Mouse (Mus musculus): Measurements from ENCODE around the gene Rab2b.
A peak's percentile ranks its signal among the peaks of the same experiment; 100 is the strongest.

Rab2b gene

GRCm38 (mm10) chr14:52272781-52273180 lies 6.6 kb downstream of the Rab2b start:
- DNase-seq, result no peak

- DNase-seq, result peak; percentile 99
These were observed 21.7 kb downstream of the Rab2b start, which contains the start of gene Chd8 for GRCm38 (mm10) chr14:52257484-52258213. Gene Chd8 (minus strand): TSS chr14:52257780.

DNA sequence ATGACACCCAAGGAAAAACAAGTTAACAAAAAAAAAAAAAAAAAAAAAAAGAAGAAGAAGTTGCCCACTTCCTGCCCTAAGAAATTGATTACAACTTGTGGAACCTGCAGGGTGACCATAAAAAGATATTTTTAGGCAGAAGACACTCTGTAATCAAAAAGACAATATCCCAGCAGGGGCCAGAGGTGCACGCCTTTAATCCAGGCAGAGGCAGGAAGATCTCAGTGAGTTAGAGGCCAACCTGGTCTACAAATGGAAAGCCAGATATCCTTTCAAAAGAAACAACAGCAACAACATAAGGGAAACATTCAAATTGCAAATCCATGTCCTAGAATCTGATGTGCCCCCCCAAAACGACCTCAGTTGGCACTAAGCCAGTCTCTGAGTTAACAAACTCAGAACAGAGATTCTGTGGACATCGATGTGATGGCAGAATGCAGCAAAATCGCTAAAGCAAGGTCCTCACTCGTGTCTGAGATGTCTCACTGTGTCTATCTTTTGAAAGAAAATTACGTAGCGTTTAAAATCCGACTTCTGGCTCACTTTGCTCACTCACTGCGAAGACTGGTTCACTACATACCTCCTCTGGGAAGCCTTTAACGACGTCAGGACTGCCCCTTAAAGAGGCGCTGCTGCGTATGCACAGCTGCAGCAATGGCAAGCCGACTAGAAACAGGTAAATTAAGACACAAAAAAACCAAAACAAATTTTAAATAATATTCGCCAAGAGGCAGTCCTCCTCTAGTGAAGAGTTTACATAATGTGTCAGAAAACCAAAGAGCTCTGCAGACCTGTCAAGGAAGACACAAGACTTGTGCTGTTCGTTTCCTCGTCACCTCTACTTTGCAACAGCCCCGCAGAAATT lies 22.8 kb downstream of the Rab2b start:
- DNase-seq, result peak; percentile 18

DNA sequence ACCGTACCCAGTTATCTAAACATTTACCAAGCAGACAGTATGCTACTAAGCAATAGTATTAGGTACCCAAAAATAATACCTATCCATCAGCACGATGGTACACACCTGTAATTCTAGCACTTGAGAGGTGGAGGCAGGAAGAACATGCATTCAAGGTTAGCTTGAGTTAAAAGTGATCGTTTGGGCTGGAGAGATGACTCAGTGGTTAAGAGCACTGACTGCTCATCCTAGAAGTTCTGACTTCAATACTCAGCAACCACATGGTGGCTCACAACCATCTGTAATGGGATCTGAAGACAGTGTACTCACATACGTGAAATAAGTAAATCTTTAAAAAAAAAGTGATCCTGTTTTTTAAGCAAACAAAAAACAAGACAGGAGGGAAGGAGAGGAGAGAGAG lies 33.2 kb downstream of the Rab2b start:
- DNase-seq, result no peak

DNA sequence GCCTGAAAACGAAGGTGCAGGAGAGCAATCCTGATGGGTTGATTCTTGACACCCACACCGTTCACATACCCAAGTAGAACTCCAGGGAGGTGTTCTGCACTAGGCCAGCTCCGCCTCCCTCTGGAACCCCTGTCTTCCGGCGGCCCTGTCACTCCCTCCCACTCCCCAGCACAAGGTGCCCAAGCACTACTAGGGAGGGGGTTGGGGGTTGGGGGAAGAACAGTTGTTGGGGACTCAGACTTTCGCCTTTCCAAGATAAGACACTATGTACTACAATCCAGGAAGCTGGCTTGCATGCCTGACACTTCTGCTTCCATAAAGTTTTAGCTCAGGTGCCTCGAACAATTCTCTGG lies 34.7 kb downstream of the Rab2b start:
- DNase-seq, result no peak

DNA sequence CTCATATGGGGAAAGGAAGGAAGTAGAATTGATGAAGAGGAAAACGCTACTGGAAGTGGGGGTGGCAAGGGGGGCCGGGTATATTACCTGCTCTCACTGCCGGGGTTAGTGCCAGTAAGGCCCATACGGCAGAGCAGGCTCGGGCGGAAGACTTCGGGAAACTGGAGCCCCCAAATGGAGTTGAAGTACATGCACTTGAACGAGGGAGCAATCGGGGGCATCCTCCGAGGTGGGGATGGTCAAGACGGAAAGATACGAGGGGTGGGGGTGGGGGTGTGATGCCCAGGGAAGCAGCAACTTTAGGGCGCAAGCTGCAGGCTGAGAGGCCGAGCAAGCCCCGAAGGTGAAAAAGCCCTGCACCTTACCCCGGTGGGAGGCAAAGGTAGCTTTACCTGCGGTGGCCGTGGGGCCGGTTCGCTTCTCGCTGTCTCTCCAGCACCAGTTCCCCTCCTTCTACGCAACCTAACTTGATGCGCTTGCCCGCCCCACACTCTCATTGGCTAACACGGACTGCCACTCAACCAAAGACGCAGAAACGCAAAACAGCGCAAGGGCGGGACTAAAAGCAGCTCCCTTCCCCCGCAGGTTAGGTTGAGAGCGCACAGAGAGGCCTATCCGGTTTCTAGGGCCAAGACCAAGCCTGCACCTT lies 35.2 kb downstream of the Rab2b start:
- DNase-seq, result peak; percentile 99

DNA sequence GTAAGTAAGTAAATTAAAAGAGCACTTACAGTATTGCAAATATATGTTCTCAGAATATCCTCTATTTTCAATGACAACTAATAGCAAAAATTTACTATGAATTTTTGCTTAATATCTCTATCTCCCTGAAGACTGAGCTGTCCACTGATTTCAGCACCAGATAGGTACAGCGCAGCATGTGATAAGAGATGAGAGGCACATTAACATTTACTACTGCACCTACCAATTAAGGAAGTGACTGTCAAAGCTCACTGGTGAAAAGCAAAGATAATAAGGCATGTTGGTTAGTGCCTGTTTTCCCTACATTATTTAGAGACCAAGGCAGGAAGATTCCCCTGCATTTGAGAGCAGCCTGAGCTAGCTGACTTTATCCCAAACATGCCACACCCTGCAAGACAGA lies 43.1 kb downstream of the Rab2b start:
- no peak for DNase-seq

DNA sequence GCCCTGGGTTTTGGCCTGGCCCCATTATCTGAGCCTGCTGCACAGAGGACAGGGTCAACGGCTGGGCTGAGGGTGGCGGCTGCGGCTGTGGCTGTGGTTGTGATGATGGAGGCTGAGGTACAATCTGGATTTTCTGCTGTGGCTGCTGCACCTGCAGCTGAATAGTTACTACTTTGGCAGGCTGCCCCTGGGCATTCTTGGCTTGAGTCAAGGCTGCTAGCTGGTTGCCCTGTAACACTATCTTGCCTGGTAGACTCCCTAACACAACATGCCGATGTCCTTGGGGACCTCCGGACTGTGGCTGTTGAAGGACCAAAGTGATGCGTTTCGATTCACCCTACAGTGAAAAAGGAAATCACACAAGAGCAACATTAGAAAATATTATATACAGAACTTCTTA lies 44.2 kb downstream of the Rab2b start:
- DNase-seq, result no peak

GRCm38 (mm10) chr14:52232249-52232648 lies 47.1 kb downstream of the Rab2b start:
- DNase-seq, result no peak

DNA sequence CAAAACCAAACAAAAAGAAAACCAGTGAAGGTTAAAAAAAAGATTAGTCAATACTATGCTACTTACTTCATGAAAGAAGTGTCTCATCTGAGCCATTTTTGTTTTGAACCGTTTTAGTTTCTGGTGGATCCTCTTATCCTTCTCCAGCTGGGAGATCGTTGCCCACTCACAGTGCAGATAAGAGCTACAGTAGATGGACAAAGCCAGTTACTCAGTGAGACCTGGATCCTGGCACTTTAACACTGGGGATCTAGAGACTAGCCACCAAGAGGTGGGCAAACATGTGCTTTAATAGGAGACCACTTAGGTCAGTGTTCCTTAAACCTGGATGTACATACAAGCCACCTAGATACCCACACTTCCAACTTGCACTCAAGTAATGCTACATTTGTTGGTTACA lies 53.4 kb downstream of the Rab2b start:
- no peak for DNase-seq

DNA sequence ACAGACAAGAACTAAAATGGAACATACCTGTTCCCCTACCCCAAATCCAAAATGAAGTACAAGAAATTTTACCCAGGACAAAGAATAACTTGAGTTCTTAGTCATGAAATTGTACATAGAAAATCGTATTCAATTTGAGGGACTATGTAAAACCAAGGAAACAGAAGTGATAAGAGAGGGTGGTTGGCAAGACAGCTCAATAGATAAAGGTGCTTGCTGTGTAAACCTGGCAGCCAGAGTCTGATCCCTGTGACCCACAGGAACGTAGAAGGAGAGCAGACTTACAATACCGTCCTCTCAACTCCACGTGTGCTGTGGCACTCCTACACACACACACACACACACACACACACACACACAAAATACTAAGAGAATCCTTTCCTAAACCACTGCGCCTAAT lies 62.1 kb downstream of the Rab2b start:
- no peak for DNase-seq
